ENCODE assay signal across 11 mouse cellular contexts in the genomic region with DNA sequence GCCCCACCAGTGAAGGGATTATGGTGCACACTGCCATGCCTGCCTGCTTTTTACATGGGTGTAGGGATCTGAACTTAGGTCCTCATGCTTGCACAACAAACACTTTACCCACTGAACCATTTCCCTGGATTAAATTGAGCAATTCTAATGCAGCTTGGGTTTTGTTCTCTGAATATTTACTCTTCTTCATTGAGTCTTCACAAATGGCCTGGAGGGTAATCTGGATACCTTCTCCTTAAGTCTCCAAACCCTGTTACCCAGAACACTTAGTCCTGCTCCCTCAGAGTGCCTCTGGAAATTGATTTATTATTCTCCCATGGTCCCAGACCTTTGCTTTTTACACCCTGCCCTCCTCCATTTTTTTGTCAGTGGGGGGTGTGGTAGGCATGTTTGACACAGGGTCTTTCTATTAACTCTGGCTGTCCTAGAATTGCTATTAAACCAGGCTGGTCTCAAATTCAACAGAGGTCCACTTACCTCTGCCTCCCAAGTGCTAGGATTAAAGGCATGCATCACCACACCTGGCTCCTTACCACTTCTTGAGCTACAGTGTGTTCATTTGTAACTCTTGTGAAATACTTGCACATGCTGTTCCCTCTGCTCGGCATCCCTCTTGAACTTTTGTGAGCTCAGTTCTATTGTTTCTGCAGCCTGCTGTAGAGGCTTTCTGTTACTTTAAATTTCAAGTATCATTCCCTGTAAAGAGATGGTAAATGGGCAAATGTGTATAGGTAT.
"Had no signal": no experiment of that assay in that cellular context is flagged by ENCODE, and none has a peak within 500 bp of the region (broad histone marks: within the 10 kb centered on the region; RNA-seq: fewer than 3 reads in every experiment).

No protein-coding gene starts in this region.

- H3K9me3 ChIP-seq: kidney, embryonic 15.5 days; limb, embryonic 13.5 days; midbrain, embryonic 13.5 days; stomach, embryonic 15.5 days had no signal

- H3K4me2 ChIP-seq: kidney, embryonic 15.5 days; limb, embryonic 13.5 days; liver, embryonic 11.5 days; midbrain, embryonic 13.5 days; stomach, embryonic 15.5 days had no signal

- H3K4me3 ChIP-seq: kidney, embryonic 15.5 days; limb, embryonic 13.5 days; midbrain, embryonic 13.5 days; stomach, embryonic 15.5 days had no signal

- H3K4me1 ChIP-seq: kidney, embryonic 15.5 days; limb, embryonic 13.5 days; midbrain, embryonic 13.5 days; stomach, embryonic 15.5 days had no signal

- H3K27ac ChIP-seq: kidney, embryonic 15.5 days; limb, embryonic 13.5 days; midbrain, embryonic 13.5 days; stomach, embryonic 15.5 days had no signal

- DNase-seq: kidney, adult 18-20 months; kidney, postnatal 14 days; left cerebral cortex, postnatal 4 days; right cerebral cortex, postnatal 14 days had no signal

- H3K27me3 ChIP-seq: kidney, embryonic 15.5 days; limb, embryonic 13.5 days; midbrain, embryonic 13.5 days; stomach, embryonic 15.5 days had no signal

- ATAC-seq: hindbrain, embryonic 16.5 days; inflammation-experienced regulatory T-cells, adult 6 months; midbrain, embryonic 13.5 days had no signal

- H3K36me3 ChIP-seq: kidney, embryonic 15.5 days; limb, embryonic 13.5 days; midbrain, embryonic 13.5 days; stomach, embryonic 15.5 days had no signal

- H3K9ac ChIP-seq: kidney, embryonic 15.5 days; limb, embryonic 13.5 days; midbrain, embryonic 13.5 days; stomach, embryonic 15.5 days had no signal
